Mouse (Mus musculus): ENCODE measurements around the gene Ywhag. TPM values are rescaled to one million over a fixed set of nuclear protein-coding genes. Genes with fewer than 3 reads are reported as not detected.

Ywhag gene
- polyA plus RNA-seq, 1 experiment from 2014 or later, result 221 TPM

GRCm38 (mm10) chr5:135963280-135963627, 28.8 kb upstream of the Ywhag start:
- H3K9me3 ChIP-seq, result no peaks in the 10 kb centered on the region
- peaks cover 8% of the 10 kb centered on the region; the same call in 1 of the 2 replicates for H3K4me1 ChIP-seq
- peak overlapping the region; percentile 54 for H3K4me3 ChIP-seq
- H3K4me2 ChIP-seq (replicated peaks), result peak overlapping the region; percentile 86
- no peaks in the 10 kb centered on the region for H3K36me3 ChIP-seq
- 4% methylated on average over 6 of the region's 6 CpGs for WGBS
- H3K27ac ChIP-seq, result peak overlapping the region; percentile 90
- peaks cover 7% of the 10 kb centered on the region; the same call in 1 of the 2 replicates for H3K27me3 ChIP-seq
- ATAC-seq (ENCODE audit: insufficient number of reproducible peaks, insufficient read depth, low FRiP score, low TSS enrichment), result no peak
- H3K9ac ChIP-seq, result peak overlapping the region; percentile 86

- peak overlapping the region; percentile 90 for H3K27ac ChIP-seq
- H3K4me2 ChIP-seq (replicated peaks), result peak overlapping the region; percentile 86
- H3K9me3 ChIP-seq, result no peaks in the 10 kb centered on the region
- H3K27me3 ChIP-seq, result peaks cover 7% of the 10 kb centered on the region; the same call in 1 of the 2 replicates
- H3K4me1 ChIP-seq, result peaks cover 8% of the 10 kb centered on the region; the same call in 1 of the 2 replicates
- H3K36me3 ChIP-seq, result no peaks in the 10 kb centered on the region
- ATAC-seq (ENCODE audit: insufficient number of reproducible peaks, insufficient read depth, low FRiP score, low TSS enrichment), result peak; percentile 97
- peak overlapping the region; percentile 54 for H3K4me3 ChIP-seq
- H3K9ac ChIP-seq, result peak overlapping the region; percentile 86
- WGBS, result under 1% methylated on average over 63 of the region's 64 CpGs
Measured at GRCm38 (mm10) chr5:135962492-135963279, 28.3 kb upstream of the Ywhag start.

DNA sequence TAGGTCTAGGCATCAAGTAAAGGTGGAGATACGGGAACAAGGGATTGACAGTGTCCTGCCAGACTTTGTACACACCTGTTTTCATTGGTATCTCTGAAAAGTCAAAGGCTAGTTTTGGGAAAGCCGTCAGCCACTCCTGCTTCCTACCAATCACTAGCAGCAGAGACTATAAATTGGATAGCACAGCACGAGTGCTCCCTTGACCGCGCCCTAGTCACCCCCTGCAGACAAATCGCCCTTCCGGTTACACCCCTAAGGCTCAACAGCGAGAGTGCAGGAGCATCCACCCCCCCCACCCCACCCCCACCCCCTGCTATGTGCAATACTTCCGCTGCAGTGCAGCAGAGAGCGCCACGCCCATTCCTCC, 27.7 kb upstream of the Ywhag start:
- 2% methylated on average over 11 of the region's 11 CpGs for WGBS
- H3K27ac ChIP-seq, result peak overlapping the region; percentile 90
- no peak overlapping the region; the same call in 1 of the 2 replicates for H3K9ac ChIP-seq

GRCm38 (mm10) chr5:135960909-135961635, 26.7 kb upstream of the Ywhag start:
- Histone ChIP-seq H3K4me1 (peaks cover 8% of the 10 kb centered on the region; the same call in 1 of the 2 replicates), H3K4me2 (replicated peaks) (0 out of 2 replicates have a peak overlapping the region, but pooled peaks have one; percentile 86), H3K27ac (no peak overlapping the region), H3K36me3 (no peaks in the 10 kb centered on the region), H3K4me3 (no peak overlapping the region), H3K9me3 (no peaks in the 10 kb centered on the region), H3K27me3 (peaks cover 7% of the 10 kb centered on the region; the same call in 1 of the 2 replicates), H3K9ac (no peak overlapping the region)
- ATAC-seq (ENCODE audit: insufficient number of reproducible peaks, insufficient read depth, low FRiP score, low TSS enrichment), result no peak
- WGBS, result 94% methylated on average over 15 of the region's 15 CpGs

More for the DNA sequence above, 27.7 kb upstream of the Ywhag start:
- H3K27me3 ChIP-seq, result peaks cover 7% of the 10 kb centered on the region; the same call in 1 of the 2 replicates
- H3K9me3 ChIP-seq, result no peaks in the 10 kb centered on the region
- peak overlapping the region; percentile 86 for H3K4me2 ChIP-seq (replicated peaks)
- no peaks in the 10 kb centered on the region for H3K36me3 ChIP-seq
- peak; percentile 31; the same call in 1 of the 2 replicates for ATAC-seq (ENCODE audit: insufficient number of reproducible peaks, insufficient read depth, low FRiP score, low TSS enrichment)
- H3K4me1 ChIP-seq, result peaks cover 8% of the 10 kb centered on the region; the same call in 1 of the 2 replicates
- peak overlapping the region; percentile 54 for H3K4me3 ChIP-seq

- 94% methylated on average over 7 of the region's 7 CpGs for WGBS
- H3K4me1 ChIP-seq, result 0 out of 2 replicates have a peak, but pooled peaks cover 4% of the 10 kb centered on the region
- H3K4me2 ChIP-seq (replicated peaks), result no peak overlapping the region
- H3K27ac ChIP-seq, result no peak overlapping the region
- no peaks in the 10 kb centered on the region for H3K9me3 ChIP-seq
- no peak overlapping the region for H3K4me3 ChIP-seq
- H3K9ac ChIP-seq, result no peak overlapping the region
- no peaks in the 10 kb centered on the region for H3K27me3 ChIP-seq
- no peak for ATAC-seq (ENCODE audit: insufficient number of reproducible peaks, insufficient read depth, low FRiP score, low TSS enrichment)
- no peaks in the 10 kb centered on the region for H3K36me3 ChIP-seq
Measured at GRCm38 (mm10) chr5:135959911-135960310, 25.5 kb upstream of the Ywhag start.

GRCm38 (mm10) chr5:135958367-135958766, 24.0 kb upstream of the Ywhag start:
- Histone ChIP-seq H3K4me3 (0 out of 2 replicates have a peak overlapping the region, but pooled peaks have one; percentile 28), H3K27ac (no peak overlapping the region; the same call in 1 of the 2 replicates)
- ATAC-seq (ENCODE audit: insufficient number of reproducible peaks, insufficient read depth, low FRiP score, low TSS enrichment), result no peak

DNA sequence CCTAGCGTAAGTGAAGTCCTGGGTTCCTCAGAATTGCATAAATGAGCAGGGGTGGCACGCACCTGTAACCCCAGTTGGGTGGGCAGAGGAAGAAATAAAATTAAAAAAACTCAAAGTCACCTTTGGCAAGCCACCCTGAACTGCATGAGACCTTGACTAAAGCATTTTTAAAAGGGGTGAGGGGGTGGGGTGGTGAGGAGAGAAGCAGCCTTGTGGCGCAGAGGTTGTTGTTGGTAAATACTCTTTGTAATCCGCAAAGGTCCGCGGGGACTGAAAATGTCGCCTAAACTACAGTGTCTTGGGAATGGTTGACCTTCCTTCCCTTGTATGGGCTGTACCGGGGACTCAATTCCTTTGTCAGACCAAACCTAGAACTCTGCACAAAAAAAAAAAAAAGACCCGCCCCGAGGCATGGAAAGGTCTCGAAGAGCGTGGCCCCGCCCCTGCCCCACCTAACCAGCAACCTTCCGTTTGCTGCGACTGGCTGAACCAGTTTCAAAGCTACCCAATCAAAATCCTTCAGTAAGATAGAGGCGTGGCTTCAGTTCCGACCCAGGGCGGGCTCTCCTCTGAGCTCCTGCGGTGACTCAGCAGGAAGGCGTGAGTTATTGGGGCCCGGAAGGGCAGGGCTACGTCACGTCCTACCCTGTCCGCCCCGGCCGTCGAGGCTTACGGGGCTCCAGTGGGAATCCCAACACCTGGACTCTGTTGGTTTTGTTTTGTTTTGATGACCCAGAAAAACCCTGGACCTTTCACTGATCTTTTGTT, 23.0 kb upstream of the Ywhag start:
- Histone ChIP-seq H3K36me3 (no peaks in the 10 kb centered on the region), H3K4me3 (peak overlapping the region; percentile 28), H3K4me2 (replicated peaks) (peak overlapping the region; percentile 45), H3K9ac (peak overlapping the region; percentile 20; the same call in 1 of the 2 replicates), H3K27me3 (no peaks in the 10 kb centered on the region), H3K4me1 (no peaks in the 10 kb centered on the region), H3K9me3 (no peaks in the 10 kb centered on the region), H3K27ac (peak overlapping the region; percentile 84)
- 7% methylated on average over 28 of the region's 28 CpGs for WGBS
- peak; percentile 62 for ATAC-seq (ENCODE audit: insufficient number of reproducible peaks, insufficient read depth, low FRiP score, low TSS enrichment)

More at GRCm38 (mm10) chr5:135958367-135958766, 24.0 kb upstream of the Ywhag start:
- WGBS, result 91% methylated on average over 4 of the region's 4 CpGs
- Histone ChIP-seq H3K4me1 (0 out of 2 replicates have a peak, but pooled peaks cover 4% of the 10 kb centered on the region), H3K36me3 (no peaks in the 10 kb centered on the region), H3K4me2 (replicated peaks) (no peak overlapping the region), H3K9ac (no peak overlapping the region), H3K9me3 (no peaks in the 10 kb centered on the region), H3K27me3 (no peaks in the 10 kb centered on the region)

DNA sequence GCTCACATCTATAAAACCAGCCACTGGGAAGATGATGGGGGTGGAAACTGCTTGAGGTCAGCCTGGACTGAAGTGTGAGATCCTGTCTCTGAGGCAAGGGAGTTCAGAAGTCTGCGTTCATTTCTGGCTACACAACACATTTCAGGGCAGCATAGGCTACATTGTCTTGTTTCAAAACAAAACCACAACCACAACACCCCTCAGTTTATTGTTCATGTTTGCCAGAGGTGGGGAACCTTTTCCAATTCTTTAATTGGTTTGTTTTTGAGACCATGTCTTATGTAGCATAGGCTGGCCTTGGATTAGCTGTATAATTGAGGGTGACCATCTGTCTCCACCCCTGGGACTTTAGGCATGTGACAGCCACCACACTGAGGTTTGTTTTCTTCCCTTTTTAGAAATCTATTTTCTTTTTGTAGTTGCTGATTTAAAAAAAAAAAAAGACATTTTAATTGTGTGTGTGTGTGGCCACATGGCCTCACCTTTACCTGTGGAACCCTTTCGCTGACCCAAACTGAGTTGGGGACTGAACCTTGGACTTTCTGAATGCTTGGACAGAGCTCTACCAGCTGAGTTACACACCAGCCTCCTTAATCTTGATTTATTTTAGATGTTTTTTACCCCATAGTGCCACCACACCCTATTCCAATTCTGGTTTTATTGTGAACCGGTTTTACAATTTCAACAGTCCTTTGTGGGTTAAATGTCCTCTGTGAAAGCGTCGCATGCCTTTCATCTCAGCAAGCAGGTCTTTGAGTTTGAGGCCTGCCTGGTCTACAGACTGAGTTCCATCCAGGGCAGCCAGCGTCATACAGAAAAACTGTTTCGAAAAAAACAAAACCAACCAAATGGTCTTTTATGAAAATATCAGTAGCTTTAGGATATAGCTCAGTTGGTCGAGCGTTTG, 22.1 kb upstream of the Ywhag start:
- WGBS, result 86% methylated on average over 9 of the region's 9 CpGs
- Histone ChIP-seq H3K27ac (peak overlapping the region; percentile 84), H3K9ac (no peak overlapping the region; the same call in 1 of the 2 replicates), H3K4me2 (replicated peaks) (peak overlapping the region; percentile 45), H3K9me3 (no peaks in the 10 kb centered on the region), H3K4me3 (no peak overlapping the region), H3K36me3 (no peaks in the 10 kb centered on the region), H3K27me3 (no peaks in the 10 kb centered on the region), H3K4me1 (no peaks in the 10 kb centered on the region)
- ATAC-seq (ENCODE audit: insufficient number of reproducible peaks, insufficient read depth, low FRiP score, low TSS enrichment), result no peak

GRCm38 (mm10) chr5:135952830-135953229, 18.4 kb upstream of the Ywhag start:
- no peak overlapping the region for H3K4me2 ChIP-seq (replicated peaks)
- no peak overlapping the region for H3K4me3 ChIP-seq
- H3K9ac ChIP-seq, result no peak overlapping the region
- WGBS, result 84% methylated on average over 2 of the region's 2 CpGs
- no peaks in the 10 kb centered on the region for H3K27me3 ChIP-seq
- H3K4me1 ChIP-seq, result no peaks in the 10 kb centered on the region
- no peaks in the 10 kb centered on the region for H3K36me3 ChIP-seq
- H3K27ac ChIP-seq, result 0 out of 2 replicates have a peak overlapping the region, but pooled peaks have one; percentile 23
- no peak for ATAC-seq (ENCODE audit: insufficient number of reproducible peaks, insufficient read depth, low FRiP score, low TSS enrichment)
- no peaks in the 10 kb centered on the region for H3K9me3 ChIP-seq

GRCm38 (mm10) chr5:135951660-135952059, 17.2 kb upstream of the Ywhag start:
- no peak overlapping the region for H3K27ac ChIP-seq
- 0 out of 2 replicates have a peak, but pooled peaks have one; percentile 37 for ATAC-seq (ENCODE audit: insufficient number of reproducible peaks, insufficient read depth, low FRiP score, low TSS enrichment)
- no peaks in the 10 kb centered on the region for H3K9me3 ChIP-seq
- 95% methylated on average over 2 of the region's 2 CpGs for WGBS
- no peak overlapping the region for H3K4me2 ChIP-seq (replicated peaks)
- H3K9ac ChIP-seq, result no peak overlapping the region
- H3K36me3 ChIP-seq, result no peaks in the 10 kb centered on the region
- H3K4me3 ChIP-seq, result no peak overlapping the region
- no peaks in the 10 kb centered on the region for H3K27me3 ChIP-seq
- peaks cover 2% of the 10 kb centered on the region; the same call in 1 of the 2 replicates for H3K4me1 ChIP-seq
